Mouse (Mus musculus) heart, postnatal 25 days (tissue): ENCODE results near the gene Hist4h4. TPM values are rescaled to one million over a fixed set of nuclear protein-coding genes. Genes with fewer than 3 reads are reported as not detected.
"Not testable (repeated sequence)": the region's sequence is repeated elsewhere in the genome, so short reads cannot be mapped to it uniquely, and the experiment has no call there.

Experiments
- DNase-seq: peaks from one replicate; pipeline ENCODE4 v3.0.0; 2022; ENCODE audit warnings: low spot score
- intact Hi-C: fragments of 180-260 bp; cut with DNase I; formaldehyde crosslinking; loops from one replicate; pipeline ENCODE4 v1.15.1; 2025
- total RNA-seq, 2 experiments: library from RNA; stranded (reverse); gene quantifications; 2 replicates each; pipeline ENCODE4 v1.2.3; 2021

The Hist4h4 gene
- total RNA-seq, 2 experiments from 2014 or later = 8.3 to 11.5 TPM

DNA sequence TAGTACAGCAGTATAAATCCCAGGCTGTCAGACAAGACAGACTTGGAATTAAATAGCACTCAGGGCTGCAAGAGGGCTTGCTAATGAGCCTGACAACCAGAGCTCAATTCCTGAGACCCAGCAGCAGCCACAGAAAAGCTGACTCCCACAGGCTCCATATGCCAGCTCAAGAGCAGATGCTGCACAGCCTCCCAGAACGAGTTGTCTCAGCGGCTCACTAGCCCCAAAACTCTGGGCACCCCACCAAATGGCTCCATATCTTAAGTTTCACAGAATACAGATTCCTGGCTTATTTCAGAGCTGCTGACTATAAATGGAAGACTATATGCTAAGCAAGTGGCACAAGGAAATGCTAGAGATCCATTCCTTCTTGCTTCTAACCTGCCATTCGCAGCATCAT, 13.3 kb upstream of the Hist4h4 start:
- intact Hi-C loops = no loop called here
- no peak for DNase-seq

GRCm38 (mm10) chr6:136816826-136817225, 12.6 kb upstream of the Hist4h4 start:
- no peak for DNase-seq
- intact Hi-C loops = no loop called here

DNA sequence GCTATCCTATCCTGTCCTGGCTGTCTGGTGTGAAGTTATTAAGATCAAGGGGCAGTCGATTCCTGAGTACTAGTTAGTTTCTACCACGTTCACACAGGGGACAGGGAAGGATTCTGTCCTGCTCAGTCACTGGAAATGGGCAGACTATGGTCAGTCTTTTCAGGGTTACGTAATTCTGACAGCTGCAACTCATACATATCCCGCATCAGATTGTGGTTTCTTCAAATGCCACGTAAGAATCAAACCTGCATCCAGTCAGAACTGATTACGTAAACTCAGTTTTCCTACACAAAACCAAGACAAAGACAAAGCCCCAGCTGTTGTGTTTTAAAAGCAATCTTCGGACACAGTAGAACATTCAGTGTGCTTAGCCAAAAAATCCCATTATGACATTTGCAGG, 11.2 kb upstream of the Hist4h4 start:
- DNase-seq = no peak
- intact Hi-C loops = no loop called here

DNA sequence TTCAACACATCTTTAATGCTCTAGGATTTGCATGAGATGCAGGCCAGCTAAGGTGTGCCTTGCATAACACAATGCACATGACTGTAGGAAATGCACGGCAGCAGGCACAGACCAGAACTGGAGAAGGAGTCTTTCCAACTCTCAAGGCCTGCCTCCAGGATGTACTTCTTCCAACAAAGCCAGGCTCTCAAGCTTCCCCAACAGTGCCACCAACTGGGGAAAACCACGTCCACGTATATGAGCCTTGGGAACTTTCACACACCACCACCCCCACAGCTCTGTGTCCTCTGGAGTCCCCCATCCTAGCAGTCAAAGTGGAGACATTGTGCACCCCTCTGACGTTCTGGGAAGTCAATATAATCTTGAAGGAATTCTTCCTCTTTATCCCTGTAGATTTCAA, 8.9 kb upstream of the Hist4h4 start:
- no peak for DNase-seq
- intact Hi-C loops = no loop called here

DNA sequence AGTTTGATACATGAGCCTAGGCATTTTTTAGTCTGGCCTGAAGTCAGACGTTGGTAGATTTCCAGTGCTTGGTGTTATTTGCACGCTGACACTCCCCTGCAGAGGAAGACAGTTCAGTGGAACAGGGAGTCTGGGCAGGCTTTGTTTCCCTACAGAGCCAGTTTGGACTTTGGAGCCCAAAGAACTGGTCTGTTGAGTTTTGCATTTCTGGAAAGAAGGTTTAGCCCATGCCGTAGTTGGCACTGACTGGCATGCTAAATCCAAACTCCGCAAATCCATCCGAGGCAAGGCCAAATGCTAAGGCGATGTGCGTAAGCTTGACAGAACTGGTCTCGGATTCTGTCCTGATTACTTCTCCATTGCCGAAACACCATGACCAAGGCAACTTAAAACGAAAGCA, 7.0 kb upstream of the Hist4h4 start:
- intact Hi-C loops = no loop called here
- no peak for DNase-seq

DNA sequence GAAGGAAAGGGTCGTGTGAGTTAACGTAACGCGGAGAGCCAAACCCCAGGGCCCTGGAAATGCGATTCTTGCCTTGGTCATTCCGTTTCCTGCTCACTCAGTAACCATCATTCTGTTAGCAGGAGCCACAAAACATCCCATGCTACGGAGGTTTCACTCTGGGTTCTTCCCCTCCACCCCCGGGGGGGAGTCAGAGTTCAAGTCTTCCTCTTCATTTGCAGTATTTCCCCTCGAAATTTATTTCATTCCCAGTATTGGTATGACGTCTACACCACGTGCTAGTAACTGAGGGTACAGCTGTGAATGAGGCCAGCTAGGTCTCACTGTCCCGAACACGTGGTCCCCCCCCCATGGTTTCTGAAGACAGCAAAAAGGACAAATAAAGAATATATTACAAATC, 5.5 kb upstream of the Hist4h4 start:
- no peak for DNase-seq
- intact Hi-C loops = loop anchor here (10.0 kb wide), 1 partner anchor 925 kb away; the partner anchor contains the start of gene Strap

GRCm38 (mm10) chr6:136809077-136809476, 4.9 kb upstream of the Hist4h4 start:
- intact Hi-C loops = loop anchor here (10.0 kb wide), 1 partner anchor 926 kb away; the partner anchor contains the start of gene Strap
- peak; percentile 35 for DNase-seq

DNA sequence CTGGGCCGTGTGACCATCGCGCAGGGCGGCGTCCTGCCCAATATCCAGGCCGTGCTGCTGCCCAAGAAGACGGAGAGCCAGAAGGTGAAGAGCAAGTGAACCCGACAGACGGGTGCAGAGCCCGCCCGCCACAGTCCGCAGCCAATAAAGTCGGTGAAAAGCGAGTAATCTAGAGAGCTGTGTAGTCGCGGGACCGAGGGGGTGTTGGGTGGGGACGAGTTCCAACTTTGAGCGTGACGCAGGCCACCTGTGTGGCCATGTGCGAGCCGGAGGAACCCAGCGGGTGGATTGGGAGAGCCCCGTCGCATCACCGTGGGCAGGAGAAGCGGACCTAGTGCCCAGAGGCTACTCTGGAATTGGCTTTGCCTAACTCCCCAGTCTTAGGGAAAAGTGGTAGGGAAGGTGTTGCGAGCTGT, 4.4 kb upstream of the Hist4h4 start:
- DNase-seq = peak; percentile 12
- intact Hi-C loops = loop anchor here (10.0 kb wide), 1 partner anchor 926 kb away; the partner anchor contains the start of gene Strap

- intact Hi-C loops = loop anchor here (10.0 kb wide), 1 partner anchor 927 kb away; the partner anchor contains the start of gene Strap
- DNase-seq = peak; percentile 96
Observed at GRCm38 (mm10) chr6:136808014-136808417, 3.8 kb upstream of the Hist4h4 start, which contains the start of gene H2afj. Gene H2afj (plus strand): TSS chr6:136808244.

DNA sequence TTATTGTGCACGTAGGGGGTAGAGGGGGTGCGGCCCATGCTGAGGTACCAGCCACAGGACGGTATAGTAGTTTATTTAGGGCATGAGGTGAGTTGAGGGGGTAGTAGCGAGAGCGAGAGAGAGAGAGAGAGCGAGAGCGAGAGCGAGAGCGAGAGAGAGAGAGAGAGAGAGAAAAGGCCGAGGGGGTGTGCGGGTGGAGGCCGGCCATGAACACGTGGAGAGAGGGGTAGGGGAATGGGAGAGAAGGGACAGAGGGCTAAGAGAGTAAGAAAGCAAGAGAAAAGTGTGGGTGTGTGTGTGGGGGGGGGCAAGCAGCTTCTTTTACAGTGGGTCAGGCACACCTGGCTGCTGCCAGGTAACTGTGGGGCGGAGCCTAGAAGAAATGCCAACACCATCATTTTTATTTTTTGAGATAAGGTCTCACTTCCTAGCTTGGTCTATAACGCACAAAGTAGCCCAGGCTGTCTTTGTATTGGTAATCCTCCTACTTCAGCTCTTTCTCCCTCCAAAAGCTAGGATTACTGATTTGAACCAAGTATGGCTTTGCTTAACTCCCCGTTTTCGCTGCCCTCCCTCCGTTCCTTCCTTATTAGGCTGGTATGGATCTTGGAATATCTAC, 3.3 kb upstream of the Hist4h4 start:
- DNase-seq = no peak
- intact Hi-C loops = loop anchor here (10.0 kb wide), 1 partner anchor 927 kb away; the partner anchor contains the start of gene Strap

DNA sequence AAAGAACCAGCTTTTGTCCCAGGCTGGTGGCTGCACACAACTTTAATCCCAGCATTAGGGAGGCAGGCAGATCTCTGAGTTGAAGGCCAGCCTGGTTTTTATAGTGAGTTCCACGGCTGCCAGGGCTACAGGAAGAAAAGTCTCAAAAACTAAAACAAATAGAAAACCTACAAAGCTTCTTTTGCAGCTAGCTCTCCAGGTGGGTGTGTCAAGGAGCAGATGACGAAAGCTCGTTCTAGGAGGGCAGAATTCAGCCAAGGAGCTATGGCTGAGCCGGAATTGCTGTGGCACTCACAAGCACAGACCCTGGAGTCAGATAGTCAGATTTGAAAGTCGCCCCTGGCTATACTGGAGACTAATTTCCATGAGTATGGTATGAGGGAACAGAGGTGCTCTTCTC, 2.6 kb upstream of the Hist4h4 start:
- no peak for DNase-seq
- intact Hi-C loops = loop anchor here (10.0 kb wide), 1 partner anchor 928 kb away; the partner anchor contains the start of gene Strap

DNA sequence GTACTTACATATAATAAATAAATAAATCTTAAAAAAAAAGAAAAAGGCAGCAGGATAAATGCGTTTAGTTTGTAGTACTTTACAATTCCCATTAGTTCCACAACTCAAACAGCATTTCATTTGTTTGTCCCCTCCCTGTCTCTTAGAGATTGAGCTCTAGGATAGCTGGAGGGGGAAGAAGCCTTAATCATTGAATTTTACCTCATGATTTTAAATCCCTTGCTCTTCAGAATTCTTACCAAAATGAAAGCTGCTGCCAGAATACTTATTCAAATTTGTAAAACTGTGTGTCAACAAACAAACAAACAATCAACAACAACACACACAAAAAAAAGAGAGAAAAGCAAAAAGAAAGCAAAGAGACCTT, 1.2 kb upstream of the Hist4h4 start:
- intact Hi-C loops = loop anchor here (10.0 kb wide), 1 partner anchor 929 kb away; the partner anchor contains the start of gene Strap
- no peak for DNase-seq

DNA sequence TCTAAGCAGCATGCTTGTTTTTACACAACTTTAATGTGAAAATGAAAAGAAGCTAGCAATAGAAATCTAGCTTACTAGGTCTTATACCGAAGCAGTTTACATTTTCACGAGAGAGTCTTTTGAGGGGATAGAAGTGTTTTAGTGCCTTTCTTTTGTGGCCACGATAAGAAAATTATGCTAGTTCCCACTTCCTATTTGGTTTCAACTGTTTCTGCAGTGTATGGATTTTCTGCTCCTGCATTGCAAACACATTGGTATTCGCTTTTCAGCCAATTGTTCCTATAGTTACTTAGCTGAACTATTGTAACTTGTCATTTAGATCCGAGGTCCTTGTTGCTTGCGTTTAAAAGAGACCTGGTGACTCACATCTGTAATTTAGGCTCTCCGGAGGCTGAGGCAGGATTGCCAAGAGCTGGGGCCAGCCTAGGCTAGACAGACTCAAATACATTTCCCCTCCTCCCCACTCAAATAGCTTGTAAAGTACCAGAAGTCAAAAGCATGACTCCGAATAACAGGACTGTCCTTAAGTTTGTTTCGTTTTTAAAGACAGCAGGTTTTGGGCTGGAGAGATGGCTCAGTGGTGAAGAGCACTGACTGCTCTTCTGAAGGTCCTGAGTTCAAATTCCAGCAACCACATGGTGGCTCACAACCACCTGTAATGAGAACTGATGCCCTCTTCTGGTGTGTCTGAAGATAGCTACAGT, 642 bp upstream of the Hist4h4 start:
- DNase-seq = no peak
- intact Hi-C loops = loop anchor here (1.0 to 10.0 kb wide), 2 partner anchors 22 to 930 kb away; partner anchors contain the start of genes BC049715 and Strap

GRCm38 (mm10) chr6:136803093-136803738, 999 bp downstream of the Hist4h4 start:
- DNase-seq = no peak
- intact Hi-C loops = loop anchor here (10.0 kb wide), 1 partner anchor 932 kb away; the partner anchor contains the start of gene Strap

DNA sequence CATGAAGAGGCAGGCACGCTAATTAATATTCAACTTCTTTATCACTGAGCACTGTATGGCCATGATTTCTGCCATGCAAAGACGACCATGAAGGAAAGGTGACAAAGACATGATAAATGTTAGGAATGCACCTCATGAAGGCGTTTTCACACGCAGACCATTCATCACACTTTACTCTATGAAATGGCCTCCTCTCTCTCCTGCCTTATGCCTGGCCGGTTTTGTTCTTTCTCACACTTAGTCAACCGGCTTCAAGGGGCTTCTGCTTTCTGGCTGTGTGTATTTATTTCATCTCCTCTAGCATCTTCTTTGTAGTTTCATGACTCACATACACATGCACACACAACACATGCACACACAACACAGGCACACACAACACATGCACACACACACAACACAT, 2.9 kb downstream of the Hist4h4 start:
- intact Hi-C loops = loop anchor here (10.0 kb wide), 1 partner anchor 934 kb away; the partner anchor contains the start of gene Strap
- DNase-seq = no peak

DNA sequence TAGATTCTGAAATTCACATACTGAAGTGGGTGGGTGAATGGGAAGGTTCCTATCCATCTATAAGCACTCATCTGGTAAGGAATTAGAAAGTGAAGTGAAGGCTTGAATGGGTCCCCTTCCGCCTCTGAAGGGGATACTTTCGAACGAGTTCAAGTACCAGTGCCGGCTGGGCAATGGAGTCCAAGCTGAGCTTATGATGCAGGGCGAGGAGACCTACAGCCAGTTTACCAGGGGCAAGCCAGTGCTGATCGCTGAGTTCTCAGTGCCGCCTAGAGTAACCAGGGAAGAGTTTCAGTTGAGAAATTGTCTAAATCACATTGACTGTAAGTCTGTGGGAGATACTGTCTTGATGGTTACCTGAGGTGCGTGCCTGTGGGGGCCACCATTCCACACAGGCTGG, 3.5 kb downstream of the Hist4h4 start:
- DNase-seq = no peak
- intact Hi-C loops = loop anchor here (10.0 kb wide), 1 partner anchor 934 kb away; the partner anchor contains the start of gene Strap

DNA sequence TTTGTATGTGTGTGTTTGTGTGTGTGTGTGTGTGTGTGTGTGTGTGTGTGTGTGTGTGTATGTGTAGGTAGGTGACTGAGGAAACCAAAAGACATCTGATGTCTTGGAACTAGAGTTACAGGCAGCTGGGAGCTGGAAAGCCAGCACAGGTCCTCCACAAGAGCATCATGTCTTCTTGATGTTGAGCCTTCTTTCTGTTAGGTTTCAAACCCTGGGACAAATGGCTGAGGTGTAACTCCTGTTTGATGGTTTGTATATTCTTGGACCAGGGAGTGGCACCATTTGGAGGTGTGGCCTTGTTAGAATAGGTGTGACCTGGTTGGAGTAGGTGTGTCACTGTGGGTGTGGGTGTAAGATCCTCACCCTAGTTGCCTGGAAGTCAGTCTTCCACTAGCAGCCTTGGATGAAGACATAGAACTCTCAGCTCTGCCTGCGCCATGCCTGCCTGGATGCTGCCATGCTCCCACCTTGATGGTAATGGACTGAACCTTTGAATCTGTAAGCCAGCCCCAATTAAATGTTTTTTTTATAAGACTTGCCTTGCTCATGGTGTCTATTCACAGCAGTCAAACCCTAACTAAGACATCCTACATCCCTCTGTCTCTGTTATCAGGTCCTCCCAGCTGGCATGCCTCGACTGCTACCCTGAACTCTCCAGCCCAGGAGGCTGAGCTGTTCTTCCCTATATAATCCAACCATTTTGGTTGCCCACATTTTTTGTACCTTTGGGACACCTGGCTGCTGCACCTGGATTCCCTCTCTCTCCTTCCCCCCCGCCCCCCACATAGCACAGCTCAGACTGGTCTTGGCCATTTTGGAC, 6.1 kb downstream of the Hist4h4 start:
- intact Hi-C loops, DNase-seq: not testable (repeated sequence)

DNA sequence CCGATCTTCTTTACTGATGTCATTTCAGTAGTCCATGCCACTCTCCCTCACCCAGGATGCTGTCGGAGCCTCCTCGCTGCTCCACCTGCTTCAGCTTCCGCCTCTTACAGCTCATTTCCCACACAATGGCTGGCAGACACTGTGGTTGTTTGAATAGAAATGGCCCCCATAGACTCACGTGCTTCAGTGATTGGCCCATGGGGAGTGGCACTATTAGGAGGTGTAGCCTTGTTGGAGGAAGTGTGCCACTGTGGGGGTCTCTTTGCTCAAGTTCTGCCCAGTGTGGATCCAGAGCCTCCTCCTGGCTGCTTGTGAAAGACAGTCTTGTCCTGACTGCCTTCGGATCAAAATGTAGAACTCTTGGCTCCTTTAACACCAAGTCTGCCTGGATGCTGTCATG, 8.4 kb downstream of the Hist4h4 start:
- DNase-seq = no peak
- intact Hi-C loops = no loop called here

DNA sequence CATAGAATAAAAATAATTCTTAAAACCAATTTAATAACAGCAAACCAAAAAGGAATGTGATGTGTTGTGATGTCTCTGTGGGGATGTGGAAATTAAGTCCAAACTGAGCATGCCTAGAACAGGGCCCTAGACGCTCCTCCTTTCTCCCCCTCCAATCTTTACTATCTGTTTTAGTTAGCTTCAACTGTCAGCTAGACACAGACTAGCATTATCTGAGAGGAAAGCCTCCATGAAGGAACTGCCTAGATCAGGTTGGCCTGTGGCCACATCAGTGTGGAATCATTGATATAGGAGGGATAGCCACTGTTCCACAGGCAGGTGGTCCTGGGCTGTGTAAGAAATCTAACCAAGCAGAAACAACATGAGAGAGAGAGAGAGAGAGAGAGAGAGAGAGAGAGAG, 9.1 kb downstream of the Hist4h4 start:
- DNase-seq = no peak
- intact Hi-C loops = no loop called here
